Mouse (Mus musculus): ENCODE data around the gene Osbp2. TPM values are rescaled to one million over a fixed set of nuclear protein-coding genes. Genes with fewer than 3 reads are reported as not detected.
A peak's percentile ranks its signal among the peaks of the same experiment; 100 is the strongest.

Gene Osbp2
- total and polyA plus RNA-seq, 2 experiments from 2014 or later: 30.8 to 63.2 TPM

DNA sequence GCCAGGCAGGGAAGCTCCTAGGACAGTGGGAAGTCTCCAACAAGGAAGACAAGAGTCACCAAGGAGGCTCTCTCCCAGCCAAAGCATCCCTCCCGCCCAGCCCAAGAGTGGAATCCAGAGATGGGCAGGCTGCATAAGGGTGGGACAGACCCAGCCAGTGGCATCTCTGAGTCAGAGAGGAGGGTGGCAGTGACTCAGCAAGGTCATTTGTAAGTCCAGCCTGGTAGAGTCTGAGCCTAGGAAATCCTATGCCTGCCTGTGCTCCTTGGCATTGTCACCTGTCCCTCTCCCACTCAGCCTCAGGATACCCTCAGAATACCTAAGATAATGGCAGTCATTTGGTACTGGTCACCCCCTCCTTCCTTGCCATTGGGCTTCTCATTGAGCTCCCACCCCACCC is 41.7 kb upstream of the Osbp2 start:
- H3K9ac ChIP-seq: no peak overlapping the region
- H3K4me1 ChIP-seq (ENCODE audit: insufficient read depth): peaks cover 8% of the 10 kb centered on the region; the same call in 1 of the 2 replicates
- no peaks in the 10 kb centered on the region for H3K27me3 ChIP-seq (ENCODE audit: insufficient read depth, low read length)
- peaks cover 22% of the 10 kb centered on the region for H3K36me3 ChIP-seq (ENCODE audit: insufficient read depth)
- H3K4me3 ChIP-seq (ENCODE audit: low read depth, low read length): no peak overlapping the region
- WGBS: 93% methylated on average over 1 of the region's 1 CpGs
- no peak for TF ChIP-seq CTCF (IDR thresholded peaks at IDR 0.05; ENCODE audit: low read depth)
- DNase-seq (no peak), ATAC-seq (0 out of 2 replicates have a peak, but pooled peaks have one; percentile 12)
- no peak overlapping the region for H3K4me2 ChIP-seq (ENCODE audit: low read depth)
- no peaks in the 10 kb centered on the region for H3K9me3 ChIP-seq (ENCODE audit: low read length)
- H3K27ac ChIP-seq (ENCODE audit: low read depth, low read length): no peak overlapping the region

DNA sequence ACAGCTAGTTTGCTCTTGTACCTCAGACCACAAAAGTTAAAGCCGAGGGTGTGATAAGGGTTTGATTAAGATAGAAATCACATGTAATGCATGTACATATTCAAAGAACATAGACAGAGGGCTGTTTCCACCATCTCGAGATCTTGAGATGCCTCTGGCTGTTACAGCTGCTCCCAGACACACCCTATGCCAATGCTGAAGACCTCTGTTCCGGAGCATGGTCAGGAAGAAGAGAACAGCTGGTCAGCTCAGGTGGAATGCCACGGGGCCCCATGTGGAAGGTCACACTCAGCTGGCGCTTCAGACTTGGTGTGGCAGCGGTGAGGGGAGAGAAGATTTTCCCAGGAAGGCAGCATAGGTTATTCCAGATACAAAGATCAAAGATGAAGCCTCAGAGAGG is 41.0 kb upstream of the Osbp2 start:
- WGBS: 87% methylated on average over 6 of the region's 6 CpGs
- TF ChIP-seq CTCF (IDR thresholded peaks at IDR 0.05; ENCODE audit: low read depth): no peak
- H3K4me2 ChIP-seq (ENCODE audit: low read depth): no peak overlapping the region
- H3K4me3 ChIP-seq (ENCODE audit: low read depth, low read length): no peak overlapping the region
- no peak for ATAC-seq
- no peak overlapping the region for H3K27ac ChIP-seq (ENCODE audit: low read depth, low read length)
- H3K4me1 ChIP-seq (ENCODE audit: insufficient read depth): 0 out of 2 replicates have a peak, but pooled peaks cover 1% of the 10 kb centered on the region
- no peak overlapping the region for H3K9ac ChIP-seq
- no peaks in the 10 kb centered on the region for H3K9me3 ChIP-seq (ENCODE audit: low read length)
- H3K36me3 ChIP-seq (ENCODE audit: insufficient read depth): peaks cover 22% of the 10 kb centered on the region
- no peak for DNase-seq
- H3K27me3 ChIP-seq (ENCODE audit: insufficient read depth, low read length): no peaks in the 10 kb centered on the region

DNA sequence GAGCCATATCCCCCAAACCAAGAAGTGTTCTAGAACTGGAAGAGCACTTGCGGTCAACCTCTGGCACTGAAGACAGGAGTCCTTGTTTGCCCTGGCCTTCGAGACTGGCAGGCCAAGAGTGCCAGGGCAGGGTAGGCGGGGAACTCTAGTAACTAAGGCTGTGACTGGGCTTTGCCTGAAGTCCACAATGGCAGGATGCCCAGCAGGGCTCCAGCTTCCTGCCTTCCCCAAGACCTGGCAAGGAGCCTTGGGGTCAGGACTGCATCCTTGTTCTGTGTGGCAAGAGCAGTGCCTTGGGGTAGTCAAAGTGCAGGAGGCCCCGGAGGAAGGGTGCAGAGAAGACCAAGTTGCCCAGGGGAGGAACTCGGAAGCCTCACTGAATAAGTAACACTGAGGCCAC is 39.3 kb upstream of the Osbp2 start:
- DNase-seq (peak; percentile 39), ATAC-seq (peak; percentile 66)
- Histone ChIP-seq H3K4me2 (ENCODE audit: low read depth) (no peak overlapping the region), H3K27me3 (ENCODE audit: insufficient read depth, low read length) (no peaks in the 10 kb centered on the region), H3K4me1 (ENCODE audit: insufficient read depth) (no peaks in the 10 kb centered on the region), H3K9ac (no peak overlapping the region), H3K4me3 (ENCODE audit: low read depth, low read length) (no peak overlapping the region), H3K27ac (ENCODE audit: low read depth, low read length) (no peak overlapping the region), H3K36me3 (ENCODE audit: insufficient read depth) (peaks cover 28% of the 10 kb centered on the region), H3K9me3 (ENCODE audit: low read length) (no peaks in the 10 kb centered on the region)
- 78% methylated on average over 5 of the region's 5 CpGs for WGBS
- no peak for TF ChIP-seq CTCF (IDR thresholded peaks at IDR 0.05; ENCODE audit: low read depth)

DNA sequence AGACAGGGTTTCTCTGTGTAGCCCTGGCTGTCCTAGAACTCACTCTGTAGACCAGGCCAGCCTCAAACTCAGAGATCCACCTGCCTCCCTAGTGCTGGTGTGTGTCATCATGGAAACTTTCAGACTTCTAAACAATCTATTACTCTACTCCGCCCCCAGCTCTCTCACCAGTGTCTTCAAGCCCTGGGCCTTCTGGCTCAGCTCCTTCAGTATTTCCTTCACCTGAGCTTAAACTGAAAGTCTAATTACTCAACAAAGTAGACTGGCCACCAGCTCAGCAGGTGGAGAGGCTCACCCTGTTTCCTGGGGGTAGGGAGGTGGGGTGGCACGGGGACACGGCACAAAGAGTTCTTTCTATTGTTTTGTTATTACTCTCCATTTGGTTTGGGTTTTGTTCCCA is 38.8 kb upstream of the Osbp2 start:
- no peak for DNase-seq
- Histone ChIP-seq H3K9me3 (ENCODE audit: low read length) (no peaks in the 10 kb centered on the region), H3K27me3 (ENCODE audit: insufficient read depth, low read length) (no peaks in the 10 kb centered on the region), H3K4me3 (ENCODE audit: low read depth, low read length) (no peak overlapping the region), H3K27ac (ENCODE audit: low read depth, low read length) (no peak overlapping the region), H3K4me2 (ENCODE audit: low read depth) (no peak overlapping the region), H3K9ac (no peak overlapping the region), H3K4me1 (ENCODE audit: insufficient read depth) (no peaks in the 10 kb centered on the region), H3K36me3 (ENCODE audit: insufficient read depth) (peaks cover 28% of the 10 kb centered on the region)
- no peak for ATAC-seq
- TF ChIP-seq CTCF (IDR thresholded peaks at IDR 0.05; ENCODE audit: low read depth): no peak
- WGBS: 79% methylated on average over 3 of the region's 3 CpGs

DNA sequence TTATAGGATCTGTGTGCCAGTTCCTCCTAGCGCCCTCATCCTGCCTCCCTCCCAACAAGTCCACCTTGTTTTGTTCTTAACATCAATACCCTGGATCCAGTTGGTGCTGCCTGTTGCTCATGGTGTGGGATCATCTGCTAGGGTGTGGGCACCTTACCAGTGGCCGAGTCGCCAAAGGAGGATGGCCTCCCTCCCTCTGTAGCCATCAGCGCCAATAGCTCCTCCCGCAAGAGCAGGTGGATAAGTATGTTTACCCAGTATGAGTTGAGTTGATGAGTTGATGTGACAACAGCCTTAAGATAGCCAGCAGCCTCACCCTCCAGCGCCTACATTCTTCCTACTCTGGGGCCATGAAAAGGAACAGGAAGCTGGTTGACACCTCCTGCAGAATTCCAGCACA is 36.6 kb upstream of the Osbp2 start:
- H3K9me3 ChIP-seq (ENCODE audit: low read length): no peaks in the 10 kb centered on the region
- H3K36me3 ChIP-seq (ENCODE audit: insufficient read depth): peaks cover 9% of the 10 kb centered on the region; the same call in 1 of the 2 replicates
- no peak overlapping the region for H3K27ac ChIP-seq (ENCODE audit: low read depth, low read length)
- no peak overlapping the region for H3K9ac ChIP-seq
- no peak overlapping the region for H3K4me2 ChIP-seq (ENCODE audit: low read depth)
- 88% methylated on average over 6 of the region's 6 CpGs for WGBS
- H3K4me3 ChIP-seq (ENCODE audit: low read depth, low read length): no peak overlapping the region
- H3K27me3 ChIP-seq (ENCODE audit: insufficient read depth, low read length): no peaks in the 10 kb centered on the region
- H3K4me1 ChIP-seq (ENCODE audit: insufficient read depth): no peaks in the 10 kb centered on the region
- DNase-seq: no peak
- no peak for ATAC-seq
- TF ChIP-seq CTCF (IDR thresholded peaks at IDR 0.05; ENCODE audit: low read depth): no peak

DNA sequence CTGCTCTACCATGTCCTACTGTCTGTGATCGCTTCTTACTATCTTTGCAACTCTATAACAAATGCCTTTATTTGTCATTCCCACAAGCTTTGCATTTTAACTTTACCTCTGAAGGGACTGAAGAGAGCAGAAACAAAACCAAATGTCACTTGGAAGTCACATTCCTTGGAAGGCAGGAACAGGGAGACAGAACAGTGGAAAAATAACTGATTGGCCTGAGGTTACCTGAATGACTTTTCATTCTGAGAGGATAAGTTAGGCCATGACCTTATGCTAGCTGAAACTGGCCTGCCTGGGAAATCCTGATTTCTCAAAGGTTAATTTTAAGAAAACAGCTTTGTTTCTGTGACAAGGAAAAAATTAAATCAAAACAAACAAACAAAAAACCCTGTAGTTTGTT is 32.2 kb upstream of the Osbp2 start:
- H3K36me3 ChIP-seq (ENCODE audit: insufficient read depth): peaks cover 9% of the 10 kb centered on the region; the same call in 1 of the 2 replicates
- no peak overlapping the region for H3K4me2 ChIP-seq (ENCODE audit: low read depth)
- H3K4me3 ChIP-seq (ENCODE audit: low read depth, low read length): no peak overlapping the region; the same call in 1 of the 2 replicates
- DNase-seq (no peak), ATAC-seq (no peak)
- no peak overlapping the region for H3K9ac ChIP-seq
- no peaks in the 10 kb centered on the region for H3K9me3 ChIP-seq (ENCODE audit: low read length)
- no peaks in the 10 kb centered on the region for H3K27me3 ChIP-seq (ENCODE audit: insufficient read depth, low read length)
- H3K27ac ChIP-seq (ENCODE audit: low read depth, low read length): no peak overlapping the region
- H3K4me1 ChIP-seq (ENCODE audit: insufficient read depth): peaks cover 8% of the 10 kb centered on the region
- WGBS: 79% methylated on average over 1 of the region's 1 CpGs
- no peak for TF ChIP-seq CTCF (IDR thresholded peaks at IDR 0.05; ENCODE audit: low read depth)

DNA sequence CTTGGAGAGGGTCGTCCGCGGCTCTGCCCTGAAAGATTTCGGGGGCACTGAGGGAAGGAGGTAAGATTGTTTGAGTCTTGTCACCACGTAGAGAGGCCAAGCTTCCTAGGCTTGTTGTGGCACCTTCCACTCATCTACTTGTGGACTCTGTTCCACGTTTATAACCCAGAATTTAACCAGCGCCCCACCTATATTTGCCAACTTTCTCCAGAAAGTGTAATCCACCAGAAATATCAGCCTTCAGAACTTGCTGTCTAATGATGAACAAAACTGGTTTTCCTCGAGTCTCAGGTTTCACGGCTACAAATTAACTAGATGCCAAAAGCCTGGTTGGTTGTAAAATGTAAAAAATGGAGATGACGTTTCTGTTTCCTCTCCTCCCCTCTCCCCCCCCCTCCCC is 31.8 kb upstream of the Osbp2 start:
- no peak; the same call in 1 of the 2 replicates for ATAC-seq
- Histone ChIP-seq H3K4me1 (ENCODE audit: insufficient read depth) (peaks cover 8% of the 10 kb centered on the region), H3K4me3 (ENCODE audit: low read depth, low read length) (peak overlapping the region; percentile 52), H3K27me3 (ENCODE audit: insufficient read depth, low read length) (no peaks in the 10 kb centered on the region), H3K9ac (peak overlapping the region; percentile 68), H3K36me3 (ENCODE audit: insufficient read depth) (peaks cover 9% of the 10 kb centered on the region; the same call in 1 of the 2 replicates), H3K27ac (ENCODE audit: low read depth, low read length) (peak overlapping the region; percentile 82), H3K9me3 (ENCODE audit: low read length) (no peaks in the 10 kb centered on the region), H3K4me2 (ENCODE audit: low read depth) (peak overlapping the region; percentile 88)
- 4% methylated on average over 10 of the region's 10 CpGs for WGBS
- TF ChIP-seq CTCF (IDR thresholded peaks at IDR 0.05; ENCODE audit: low read depth): no peak
- no peak for DNase-seq
